Mouse (Mus musculus): ENCODE measurements around the gene Eva1a. TPM values are rescaled to one million over a fixed set of nuclear protein-coding genes. Genes with fewer than 3 reads are reported as not detected.

The Eva1a gene
- polyA plus RNA-seq, 1 experiment from 2014 or later: 48.0 TPM

GRCm38 (mm10) chr6:82115335-82115965 lies 74.6 kb downstream of the Eva1a start:
- no peaks in the 10 kb centered on the region for H3K27me3 ChIP-seq
- in situ Hi-C loops (cut with MboI; ENCODE audit: low pct_unique_long_range_greater_than_20kb): loop anchor here (5.0 to 25.0 kb wide), 3 partner anchors 73 to 772 kb away; partner anchors contain the start of gene Eva1a
- ATAC-seq (peak; percentile 61), DNase-seq (ENCODE audit: low read depth, low spot score) (peak; percentile 55)
- ChIA-PET POLR2A (interaction anchor here (1.0 kb wide), 1 partner anchor 70 kb away, joined by 3 read pairs; no protein-coding TSS in a partner anchor), CTCF (interaction anchor here (1.0 to 2.2 kb wide), 2 partner anchors 20 to 75 kb away, joined by 3 to 6 read pairs; no protein-coding TSS in a partner anchor)
- no peak for TF ChIP-seq CTCF (IDR thresholded peaks at IDR 0.05)

- in situ Hi-C loops (cut with MboI; ENCODE audit: low pct_unique_long_range_greater_than_20kb): loop anchor here (5.0 to 25.0 kb wide), 3 partner anchors 74 to 771 kb away; partner anchors contain the start of gene Eva1a
- ChIA-PET POLR2A (no interaction called here), CTCF (interaction anchor here (1.0 to 1.5 kb wide), 3 partner anchors 76 to 140 kb away, joined by 3 to 7 read pairs (median 5); no protein-coding TSS in a partner anchor)
- TF ChIP-seq CTCF (IDR thresholded peaks at IDR 0.05): no peak
- DNase-seq (ENCODE audit: low read depth, low spot score) (no peak), ATAC-seq (no peak)
- H3K27me3 ChIP-seq: no peaks in the 10 kb centered on the region
Measured at GRCm38 (mm10) chr6:82116176-82116575, 75.3 kb downstream of the Eva1a start.

GRCm38 (mm10) chr6:82117871-82118270 lies 77.0 kb downstream of the Eva1a start:
- ATAC-seq: no peak
- no peak for TF ChIP-seq CTCF (IDR thresholded peaks at IDR 0.05)
- CTCF ChIA-PET: interaction anchor here (1.3 to 3.8 kb wide), 8 partner anchors 21 to 142 kb away, joined by 3 to 68 read pairs (median 12); partner anchors contain the start of gene Eva1a
- in situ Hi-C loops (cut with MboI; ENCODE audit: low pct_unique_long_range_greater_than_20kb): loop anchor here (5.0 to 25.0 kb wide), 3 partner anchors 76 to 769 kb away; partner anchors contain the start of gene Eva1a
- POLR2A ChIA-PET: interaction anchor here (2.7 kb wide), 1 partner anchor 75 kb away, joined by 17 read pairs; no protein-coding TSS in a partner anchor
- no peaks in the 10 kb centered on the region for H3K27me3 ChIP-seq
- DNase-seq (ENCODE audit: low read depth, low spot score): no peak

- no peak for DNase-seq (ENCODE audit: low read depth, low spot score)
- in situ Hi-C loops (cut with MboI; ENCODE audit: low pct_unique_long_range_greater_than_20kb): loop anchor here (5.0 to 25.0 kb wide), 3 partner anchors 77 to 768 kb away; partner anchors contain the start of gene Eva1a
- TF ChIP-seq CTCF (IDR thresholded peaks at IDR 0.05): peak; percentile 72
- ChIA-PET POLR2A (interaction anchor here (0.6 to 2.7 kb wide), 4 partner anchors 49 to 142 kb away, joined by 3 to 17 read pairs (median 5); no protein-coding TSS in a partner anchor), CTCF (interaction anchor here (0.6 to 3.8 kb wide), 30 partner anchors 9 to 583 kb away, joined by 3 to 68 read pairs (median 5); partner anchors contain the start of gene Eva1a)
- ATAC-seq: peak; percentile 65
- H3K27me3 ChIP-seq: no peaks in the 10 kb centered on the region
Measured at GRCm38 (mm10) chr6:82119322-82120162, 78.7 kb downstream of the Eva1a start.

GRCm38 (mm10) chr6:82125134-82125533 lies 84.3 kb downstream of the Eva1a start:
- ChIA-PET POLR2A (no interaction called here), CTCF (interaction anchor here (1.1 kb wide), 1 partner anchor 138 kb away, joined by 4 read pairs; no protein-coding TSS in a partner anchor)
- H3K27me3 ChIP-seq: no peaks in the 10 kb centered on the region
- TF ChIP-seq CTCF (IDR thresholded peaks at IDR 0.05): no peak
- ATAC-seq (peak; percentile 84), DNase-seq (ENCODE audit: low read depth, low spot score) (peak; percentile 73)
- in situ Hi-C loops (cut with MboI; ENCODE audit: low pct_unique_long_range_greater_than_20kb): no loop called here

- no peak for TF ChIP-seq CTCF (IDR thresholded peaks at IDR 0.05)
- in situ Hi-C loops (cut with MboI; ENCODE audit: low pct_unique_long_range_greater_than_20kb): no loop called here
- CTCF ChIA-PET: interaction anchor here (0.9 kb wide), 1 partner anchor 140 kb away, joined by 5 read pairs; no protein-coding TSS in a partner anchor
- no peaks in the 10 kb centered on the region for H3K27me3 ChIP-seq
- ATAC-seq: peak; percentile 95
- DNase-seq (ENCODE audit: low read depth, low spot score): peak; percentile 83
- POLR2A ChIA-PET: interaction anchor here (0.6 kb wide), 1 partner anchor 104 kb away, joined by 4 read pairs; no protein-coding TSS in a partner anchor
Measured at GRCm38 (mm10) chr6:82127827-82128226, 87.0 kb downstream of the Eva1a start.

GRCm38 (mm10) chr6:82129630-82130217 lies 88.9 kb downstream of the Eva1a start:
- TF ChIP-seq CTCF (IDR thresholded peaks at IDR 0.05): no peak
- ATAC-seq: no peak
- POLR2A ChIA-PET: interaction anchor here (0.5 kb wide), 1 partner anchor 157 kb away, joined by 3 read pairs; no protein-coding TSS in a partner anchor
- in situ Hi-C loops (cut with MboI; ENCODE audit: low pct_unique_long_range_greater_than_20kb): no loop called here
- CTCF ChIA-PET: no interaction called here
- no peaks in the 10 kb centered on the region for H3K27me3 ChIP-seq
- DNase-seq (ENCODE audit: low read depth, low spot score): no peak

- ATAC-seq: no peak
- ChIA-PET POLR2A (interaction anchor here (0.5 kb wide), 1 partner anchor 376 kb away, joined by 3 read pairs; no protein-coding TSS in a partner anchor), CTCF (interaction anchor here (1.4 to 2.3 kb wide), 2 partner anchors 11 to 14 kb away, joined by 3 to 6 read pairs; no protein-coding TSS in a partner anchor)
- DNase-seq (ENCODE audit: low read depth, low spot score): no peak
- no peaks in the 10 kb centered on the region for H3K27me3 ChIP-seq
- in situ Hi-C loops (cut with MboI; ENCODE audit: low pct_unique_long_range_greater_than_20kb): no loop called here
- TF ChIP-seq CTCF (IDR thresholded peaks at IDR 0.05): no peak
Measured at GRCm38 (mm10) chr6:82132876-82133591, 92.2 kb downstream of the Eva1a start.

GRCm38 (mm10) chr6:82133592-82133978 lies 92.7 kb downstream of the Eva1a start:
- no peaks in the 10 kb centered on the region for H3K27me3 ChIP-seq
- in situ Hi-C loops (cut with MboI; ENCODE audit: low pct_unique_long_range_greater_than_20kb): no loop called here
- DNase-seq (ENCODE audit: low read depth, low spot score): no peak
- no peak for ATAC-seq
- no peak for TF ChIP-seq CTCF (IDR thresholded peaks at IDR 0.05)
- ChIA-PET CTCF (interaction anchor here (1.4 to 2.3 kb wide), 2 partner anchors 10 to 14 kb away, joined by 3 to 6 read pairs; no protein-coding TSS in a partner anchor), POLR2A (interaction anchor here (0.5 kb wide), 1 partner anchor 376 kb away, joined by 3 read pairs; no protein-coding TSS in a partner anchor)

Data from Patski (cell line).